10 mouse cellular contexts compared by ENCODE assay signal in the genomic region with DNA sequence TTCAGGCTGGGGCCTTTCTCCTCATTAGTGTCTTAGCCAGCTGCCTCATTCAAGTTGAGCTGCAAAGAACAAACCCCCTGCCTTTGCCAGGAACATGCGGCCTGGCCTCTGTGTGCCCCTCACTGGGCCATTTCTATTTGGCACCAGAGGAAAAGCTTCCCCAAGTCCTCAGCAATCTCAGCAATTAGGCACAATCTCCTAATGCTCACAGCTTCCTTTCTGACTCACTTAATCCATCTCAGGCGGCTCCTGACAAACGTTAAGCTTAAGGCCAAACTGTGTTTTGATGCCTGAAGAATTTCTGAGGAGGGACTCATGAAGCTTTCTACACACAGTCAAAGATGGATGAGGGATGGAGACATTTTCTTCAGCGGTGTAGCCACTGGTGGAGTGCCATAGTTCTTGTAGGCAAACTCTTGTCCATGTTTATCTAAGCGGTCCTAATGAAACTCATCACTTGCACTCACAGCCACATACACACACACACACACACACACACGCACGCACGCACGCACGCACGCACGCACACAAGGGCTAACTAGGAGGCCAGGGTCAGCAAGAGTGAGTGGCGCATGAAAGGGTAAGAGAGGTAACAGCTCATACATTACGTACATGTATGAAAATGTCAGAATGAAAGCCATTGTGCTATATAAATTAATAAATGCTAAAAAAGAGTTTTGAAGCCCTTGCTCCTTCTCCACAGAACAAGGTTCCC.
A peak's percentile ranks its signal among the peaks of the same experiment; 100 is the strongest.
DNase-seq lines count a peak whose midpoint lies in the region; TF ChIP-seq lines count a peak whose summit lies in the region.
"Had no signal": no experiment of that assay in that cellular context is flagged by ENCODE, and none has a peak within 500 bp of the region (broad histone marks: within the 10 kb centered on the region; RNA-seq: fewer than 3 reads in every experiment).

No protein-coding gene starts in this region.

- no peaks in the 10 kb centered on the region for H3K36me3 ChIP-seq in limb, embryonic 10.5 days
- H3K36me3 ChIP-seq: heart, embryonic 15.5 days; stomach, embryonic 15.5 days had no signal

- no peak overlapping the region for H3K4me3 ChIP-seq in cortical plate, adult 2 months (ENCODE audit: insufficient read depth, low read length)
- H3K4me3 ChIP-seq in limb, embryonic 10.5 days, result no peak overlapping the region
- H3K4me3 ChIP-seq: heart, embryonic 15.5 days; stomach, embryonic 15.5 days had no signal

- TF ChIP-seq CTCF in cortical plate, adult 2 months (IDR thresholded peaks at IDR 0.05; ENCODE audit: extremely low read depth, insufficient read depth, low read length), result no peak

- 0 out of 2 replicates have a peak overlapping the region, but pooled peaks have one; percentile 65 for H3K27ac ChIP-seq in cortical plate, adult 2 months (ENCODE audit: insufficient read depth, low read length)
- H3K27ac ChIP-seq in limb, embryonic 10.5 days, result no peak overlapping the region
- H3K27ac ChIP-seq: heart, embryonic 15.5 days; stomach, embryonic 15.5 days had no signal

- peak; percentile 25 to 57 for DNase-seq in layer of hippocampus, adult 18-20 months (ENCODE audit: low spot score in 2 of 2)
- DNase-seq in layer of hippocampus, postnatal 25 days (ENCODE audit: extremely low spot score in 1 of 2, low spot score in 1 of 2), result no peak
- peak; percentile 37 to 61 for DNase-seq in frontal cortex, postnatal 10 days (ENCODE audit: low spot score in 2 of 2)
- peak; percentile 10 to 49 for DNase-seq in lung, postnatal 4 days
- DNase-seq in adrenal gland, adult 18-20 months (ENCODE audit: low spot score in 2 of 2), result no peak
- no peak for DNase-seq in liver
- DNase-seq in limb, embryonic 10.5 days (ENCODE audit: low spot score), result no peak

- no peak for TF ChIP-seq POLR2A in cortical plate, adult 2 months (IDR thresholded peaks at IDR 0.05; ENCODE audit: extremely low read depth, insufficient read depth, low read length)

- WGBS in limb, embryonic 10.5 days, result 84% methylated on average over 14 of the region's 14 CpGs

- H3K4me1 ChIP-seq in cortical plate, adult 2 months (ENCODE audit: control insufficient read depth, insufficient read depth, low read length), result peaks cover 2% of the 10 kb centered on the region; the same call in 1 of the 2 replicates
- H3K4me1 ChIP-seq in limb, embryonic 10.5 days, result no peaks in the 10 kb centered on the region
- H3K4me1 ChIP-seq: stomach, embryonic 15.5 days had no signal

- no peaks in the 10 kb centered on the region for H3K27me3 ChIP-seq in limb, embryonic 10.5 days (ENCODE audit: low read depth, poor library complexity, severe bottlenecking)
- H3K27me3 ChIP-seq: heart, embryonic 15.5 days; stomach, embryonic 15.5 days had no signal

- no peaks in the 10 kb centered on the region for H3K9me3 ChIP-seq in limb, embryonic 10.5 days (replicated peaks)
- H3K9me3 ChIP-seq: heart, embryonic 15.5 days; stomach, embryonic 15.5 days had no signal

Comparison
In these comparisons a context has a peak if more than half of its experiments do, and no peak if none do; other contexts are left out.
1. DNase-seq: peak in layer of hippocampus, adult 18-20 months (2 of 2), frontal cortex, postnatal 10 days (2 of 2) and lung, postnatal 4 days (2 of 2); none in layer of hippocampus, postnatal 25 days (0 of 2), adrenal gland, adult 18-20 months (0 of 2), liver (single experiment) and limb, embryonic 10.5 days (single experiment).